25 mouse cellular contexts compared by ENCODE assay signal in the genomic region with DNA sequence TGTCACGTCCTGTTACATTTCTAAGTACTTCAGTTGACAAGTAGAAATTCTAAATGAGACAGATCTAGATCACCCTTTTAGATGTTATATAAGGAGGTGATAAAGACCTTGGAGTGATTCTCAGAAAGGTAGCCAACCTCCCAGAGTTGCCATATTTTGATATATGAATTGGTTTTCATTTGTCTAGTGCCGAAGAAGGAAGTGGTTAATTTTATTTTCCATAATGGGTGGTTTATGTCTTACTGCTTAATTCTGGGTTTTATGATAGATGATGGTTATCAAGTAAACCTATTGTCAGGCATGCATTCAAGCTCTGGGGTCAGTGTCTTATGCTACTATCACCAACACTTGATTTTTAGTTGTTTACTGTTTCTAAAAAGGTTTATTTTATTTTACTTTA. TPM values are rescaled to one million over a fixed set of nuclear protein-coding genes. Genes with fewer than 3 reads are reported as not detected.
DNase-seq lines count a peak whose midpoint lies in the region; ATAC-seq and TF ChIP-seq lines count a peak whose summit lies in the region.
"Had no signal": no experiment of that assay in that cellular context is flagged by ENCODE, and none has a peak within 500 bp of the region (broad histone marks: within the 10 kb centered on the region; RNA-seq: fewer than 3 reads in every experiment).

No protein-coding gene starts in this region.

- no peak for ATAC-seq in heart, embryonic 14.5 days (ENCODE audit: insufficient number of reproducible peaks, insufficient read depth, low FRiP score, low read depth)
- no peak for ATAC-seq in heart, postnatal 0 days (ENCODE audit: insufficient read depth, low read depth)
- ATAC-seq in activated CD4-positive, CD25-positive, alpha-beta regulatory T cell, adult 4 months = peak; percentile 70
- ATAC-seq in inflammation-experienced regulatory T-cells, adult 6 months = peak; percentile 74
- ATAC-seq: forebrain, embryonic 13.5 days; forebrain, embryonic 15.5 days; forebrain, postnatal 0 days; Patski had no signal

- no peak for TF ChIP-seq CTCF in heart, postnatal 0 days (IDR thresholded peaks at IDR 0.05; ENCODE audit: low read depth)

- no peak overlapping the region for H3K4me3 ChIP-seq in heart, embryonic 14.5 days (ENCODE audit: control insufficient read depth in 1 of 2, insufficient read depth in 1 of 2, low read depth in 1 of 2, low read length in 2 of 2)
- H3K4me3 ChIP-seq in heart, embryonic 10.5 days = no peak overlapping the region
- peak overlapping the region; percentile 23; the same call in 1 of the 2 replicates for H3K4me3 ChIP-seq in heart, postnatal 0 days (ENCODE audit: low read depth, low read length)
- H3K4me3 ChIP-seq: embryonic facial prominence, embryonic 10.5 days; embryonic facial prominence, embryonic 12.5 days; forebrain, embryonic 13.5 days; forebrain, embryonic 15.5 days had no signal

- no peaks in the 10 kb centered on the region for H3K9me3 ChIP-seq in heart, embryonic 14.5 days (ENCODE audit: control insufficient read depth, low read length)
- H3K9me3 ChIP-seq in heart, embryonic 10.5 days = no peaks in the 10 kb centered on the region
- no peaks in the 10 kb centered on the region for H3K9me3 ChIP-seq in heart, postnatal 0 days (replicated peaks; ENCODE audit: control insufficient read depth, low read length)
- H3K9me3 ChIP-seq: embryonic facial prominence, embryonic 10.5 days; embryonic facial prominence, embryonic 12.5 days; forebrain, embryonic 13.5 days; forebrain, embryonic 15.5 days; G1E had no signal

- H3K27me3 ChIP-seq in heart, embryonic 14.5 days (ENCODE audit: control insufficient read depth, insufficient read depth, low read length) = no peaks in the 10 kb centered on the region
- no peaks in the 10 kb centered on the region for H3K27me3 ChIP-seq in heart, embryonic 10.5 days (ENCODE audit: insufficient read depth, poor library complexity, severe bottlenecking)
- no peaks in the 10 kb centered on the region for H3K27me3 ChIP-seq in heart, postnatal 0 days (ENCODE audit: control insufficient read depth, insufficient read depth, low read length)
- H3K27me3 ChIP-seq: CH12.LX; embryonic facial prominence, embryonic 12.5 days; forebrain, embryonic 13.5 days; forebrain, embryonic 15.5 days; Patski had no signal

- peaks cover 11 to 35% of the 10 kb centered on the region in 2 experiments for H3K4me1 ChIP-seq in heart, embryonic 14.5 days (ENCODE audit: control insufficient read depth in 2 of 2, insufficient read depth in 2 of 2, low read length in 2 of 2)
- H3K4me1 ChIP-seq in heart, embryonic 10.5 days = peaks cover 10% of the 10 kb centered on the region; the same call in 1 of the 2 replicates
- H3K4me1 ChIP-seq in heart, postnatal 0 days (ENCODE audit: control insufficient read depth, insufficient read depth) = peaks cover 12% of the 10 kb centered on the region; the same call in 1 of the 2 replicates
- H3K4me1 ChIP-seq: forebrain, embryonic 13.5 days; forebrain, embryonic 15.5 days had no signal

- H3K4me2 ChIP-seq in heart, embryonic 14.5 days (ENCODE audit: low read length) = 0 out of 2 replicates have a peak overlapping the region, but pooled peaks have one; percentile 31
- peak overlapping the region; percentile 55 for H3K4me2 ChIP-seq in heart, postnatal 0 days (ENCODE audit: low read depth, low read length)
- H3K4me2 ChIP-seq: embryonic facial prominence, embryonic 12.5 days; forebrain, embryonic 13.5 days; forebrain, embryonic 15.5 days had no signal

- H3K36me3 ChIP-seq in heart, embryonic 14.5 days (ENCODE audit: control insufficient read depth, insufficient read depth, low read length) = no peaks in the 10 kb centered on the region
- H3K36me3 ChIP-seq in heart, embryonic 10.5 days = no peaks in the 10 kb centered on the region
- H3K36me3 ChIP-seq in heart, postnatal 0 days (replicated peaks; ENCODE audit: control insufficient read depth, insufficient read depth, low read length) = no peaks in the 10 kb centered on the region
- H3K36me3 ChIP-seq: embryonic facial prominence, embryonic 10.5 days; embryonic facial prominence, embryonic 12.5 days; forebrain, embryonic 15.5 days; G1E had no signal

- WGBS in heart, embryonic 14.5 days = 83% methylated on average over 2 of the region's 2 CpGs
- WGBS in heart, embryonic 10.5 days = 75% methylated on average over 2 of the region's 2 CpGs
- WGBS in heart, postnatal 0 days = 80% methylated on average over 2 of the region's 2 CpGs

- TF ChIP-seq EP300 in heart, postnatal 0 days (IDR thresholded peaks at IDR 0.05; ENCODE audit: low read depth) = no peak

- H3K27ac ChIP-seq in heart, embryonic 14.5 days (replicated peaks in 1 of 2; ENCODE audit: control insufficient read depth in 1 of 2, insufficient read depth in 1 of 2, low read depth in 2 of 2, low read length in 2 of 2) = no peak overlapping the region
- H3K27ac ChIP-seq in heart, embryonic 10.5 days = no peak overlapping the region
- H3K27ac ChIP-seq in heart, postnatal 0 days (ENCODE audit: low read depth) = 0 out of 2 replicates have a peak overlapping the region, but pooled peaks have one; percentile 90
- H3K27ac ChIP-seq: embryonic facial prominence, embryonic 10.5 days; embryonic facial prominence, embryonic 12.5 days; forebrain, embryonic 13.5 days; forebrain, embryonic 15.5 days had no signal

- H3K9ac ChIP-seq in heart, embryonic 14.5 days (ENCODE audit: low read length) = no peak overlapping the region
- H3K9ac ChIP-seq in heart, postnatal 0 days (replicated peaks; ENCODE audit: low read depth, low read length) = no peak overlapping the region
- H3K9ac ChIP-seq: embryonic facial prominence, embryonic 12.5 days; forebrain, embryonic 13.5 days; forebrain, embryonic 15.5 days; forebrain, postnatal 0 days had no signal

- DNase-seq in heart, embryonic 10.5 days (ENCODE audit: low spot score) = no peak
- no peak for DNase-seq in heart, postnatal 0 days (ENCODE audit: low spot score)
- DNase-seq in heart, adult 9 months (ENCODE audit: low spot score in 2 of 2) = no peak
- no peak for DNase-seq in gastrocnemius, postnatal 4 days (ENCODE audit: low spot score in 2 of 2)
- DNase-seq in embryo, embryonic 11 days = no peak
- DNase-seq: adrenal gland, adult 2 months; adrenal gland, postnatal 10 days; adrenal gland, postnatal 25 days; cerebellum, adult 11 months; cerebellum, adult 18-20 months; cerebellum, adult 8-10 months; cerebellum, adult 9-11 months; cerebellum, postnatal 14 days; cerebellum, postnatal 36 days; forebrain, postnatal 0 days had no signal

RNA-seq across cellular contexts. Expression of a gene that starts 1.4 kb away (rescaled TPM):
- polyA plus RNA-seq in heart, embryonic 14.5 days (2014; fragmentation: Nextera tagmentation; extraction: Ambion mirVana) = 29.2 and 29.9 TPM in 2 replicates
- 24.9 and 30.1 TPM in 2 replicates for polyA plus RNA-seq in heart, embryonic 10.5 days (2016; fragmentation: Nextera tagmentation; extraction: Ambion mirVana)
- 42.7 and 58.0 TPM in 2 replicates for total RNA-seq in heart, postnatal 0 days (2014; rRNA removed; ENCODE audit: low replicate concordance)
- polyA plus RNA-seq in heart, postnatal 0 days (2015; fragmentation: Nextera tagmentation; extraction: Ambion mirVana) = 19.7 and 21.9 TPM in 2 replicates
- 1 to 10 TPM; 7.3 to 7.6 TPM for polyA plus RNA-seq in activated CD4-positive, CD25-positive, alpha-beta regulatory T cell, adult 4 months (2017; shearing (Covaris generic))
- 1 to 10 TPM; 6.8 to 7.6 (median 7.4) TPM for polyA plus RNA-seq in inflammation-experienced regulatory T-cells, adult 6 months (2017; shearing (Covaris generic))
- 10 to 100 TPM; 67.3 to 73.3 TPM for total RNA-seq in gastrocnemius, postnatal 4 days (2021)
- total RNA-seq: CH12.LX had no signal

Comparison
In these comparisons a context has a peak if more than half of its experiments do, and no peak if none do; other contexts are left out.
1. ATAC-seq: peak in activated CD4-positive, CD25-positive, alpha-beta regulatory T cell, adult 4 months (single experiment) and inflammation-experienced regulatory T-cells, adult 6 months (single experiment); none in heart, embryonic 14.5 days (single experiment) and heart, postnatal 0 days (single experiment).